Mouse (Mus musculus) forebrain, embryonic 16.5 days (tissue): ENCODE measurements around the gene Rassf6. TPM values are rescaled to one million over a fixed set of nuclear protein-coding genes. Genes with fewer than 3 reads are reported as not detected.

Experiments
- ATAC-seq: fragments of 200-750 bp; cut with Nextera tagmentation; 2 replicates; pipeline ENCODE4 v1.8.0; 2017; ENCODE audit warnings: mild to moderate bottlenecking, moderate library complexity
- H3K27ac ChIP-seq: fragments of 300-500 bp; sonication (generic); 2 replicates; pipeline ENCODE4 v1.5.1; 2014; ENCODE audit warnings: low read length, control low read depth
- H3K27me3 ChIP-seq: fragments of 300-500 bp; sonication (generic); replicated peaks from 2 replicates; pipeline ENCODE4 v1.6.1; 2014; ENCODE audit warnings: low read length; ENCODE audit not compliant: control insufficient read depth, insufficient read depth
- H3K36me3 ChIP-seq: fragments of 300-500 bp; sonication (generic); 2 replicates; pipeline ENCODE4 v1.6.1; 2014; ENCODE audit not compliant: control insufficient read depth, insufficient read depth
- H3K4me1 ChIP-seq: fragments of 300-500 bp; sonication (generic); replicated peaks from 2 replicates; pipeline ENCODE4 v1.6.1; 2014; ENCODE audit warnings: low read length; ENCODE audit not compliant: control insufficient read depth, insufficient read depth
- H3K4me2 ChIP-seq: fragments of 300-500 bp; sonication (generic); 2 replicates; pipeline ENCODE4 v1.6.1; 2014; ENCODE audit warnings: mild to moderate bottlenecking, low read length, control low read depth
- H3K4me3 ChIP-seq: fragments of 300-500 bp; sonication (generic); replicated peaks from 2 replicates; pipeline ENCODE4 v1.5.1; 2014; ENCODE audit warnings: mild to moderate bottlenecking, low read length, control low read depth
- H3K9ac ChIP-seq: fragments of 300-500 bp; sonication (generic); replicated peaks from 2 replicates; pipeline ENCODE4 v1.6.1; 2014; ENCODE audit warnings: low read depth, low read length, control low read depth
- H3K9me3 ChIP-seq: fragments of 300-500 bp; sonication (generic); 2 replicates; pipeline ENCODE4 v1.6.1; 2016; ENCODE audit warnings: low read length; ENCODE audit not compliant: control insufficient read depth
- WGBS: fragments of 180-500 bp; shearing (Covaris S2); extraction: QIAGEN DNeasy Blood & Tissue Kit; methylation state at CpG from one replicate; pipeline ENCODE4 v1.1.7; 2014; 5-methylcytosine and 5-hydroxymethylcytosine counted together
- polyA plus RNA-seq: library from polyadenylated mRNA; unstranded; fragments of >200 nt; fragmentation: Nextera tagmentation; extraction: Ambion mirVana; gene quantifications from 2 replicates; pipeline ENCODE4 v1.2.1, GENCODE M21; 2015

The Rassf6 gene
- 0.86 and 0.92 TPM in 2 replicates for polyA plus RNA-seq

GRCm38 (mm10) chr5:90640286-90641217 is at the start of gene Rassf6:
Gene Rassf6, minus strand, starts transcription at chr5:90640657.
- H3K36me3 ChIP-seq, result no peaks in the 10 kb centered on the region
- H3K9ac ChIP-seq, result peak within 1 kb of the TSS; percentile 39
- no peak within 1 kb of the TSS for H3K27ac ChIP-seq
- no peaks in the 10 kb centered on the region for H3K9me3 ChIP-seq
- peak within 1 kb of the TSS; percentile 35 for H3K4me3 ChIP-seq
- peak; percentile 68 for ATAC-seq
- H3K4me1 ChIP-seq, result peaks cover 7% of the 10 kb centered on the region
- 9% methylated on average over 26 of the region's 26 CpGs for WGBS
- H3K4me2 ChIP-seq, result peak within 1 kb of the TSS; percentile 61
- H3K27me3 ChIP-seq, result no peaks in the 10 kb centered on the region; the same call in 1 of the 2 replicates

- H3K36me3 ChIP-seq, result no peaks in the 10 kb centered on the region
- 88% methylated on average over 8 of the region's 8 CpGs for WGBS
- no peaks in the 10 kb centered on the region for H3K27me3 ChIP-seq
Measured at GRCm38 (mm10) chr5:90689426-90690128, 49.1 kb upstream of the Rassf6 start.

GRCm38 (mm10) chr5:90687913-90688312 is 47.5 kb upstream of the Rassf6 start:
- no peaks in the 10 kb centered on the region for H3K4me1 ChIP-seq
- H3K4me3 ChIP-seq, result no peak overlapping the region
- WGBS, result 94% methylated on average over 10 of the region's 10 CpGs
- no peaks in the 10 kb centered on the region for H3K27me3 ChIP-seq
- no peak overlapping the region for H3K4me2 ChIP-seq
- H3K9ac ChIP-seq, result no peak overlapping the region
- ATAC-seq, result no peak
- no peaks in the 10 kb centered on the region for H3K36me3 ChIP-seq
- no peaks in the 10 kb centered on the region for H3K9me3 ChIP-seq
- no peak overlapping the region for H3K27ac ChIP-seq

More at GRCm38 (mm10) chr5:90689426-90690128, 49.1 kb upstream of the Rassf6 start:
- Histone ChIP-seq H3K9me3 (no peaks in the 10 kb centered on the region), H3K27ac (no peak overlapping the region), H3K9ac (no peak overlapping the region), H3K4me1 (no peaks in the 10 kb centered on the region), H3K4me2 (no peak overlapping the region), H3K4me3 (no peak overlapping the region)
- no peak for ATAC-seq

GRCm38 (mm10) chr5:90684994-90685393 is 44.5 kb upstream of the Rassf6 start:
- Histone ChIP-seq H3K9me3 (no peaks in the 10 kb centered on the region), H3K27ac (no peak overlapping the region), H3K4me1 (no peaks in the 10 kb centered on the region), H3K4me3 (no peak overlapping the region), H3K4me2 (no peak overlapping the region), H3K27me3 (no peaks in the 10 kb centered on the region), H3K9ac (no peak overlapping the region), H3K36me3 (no peaks in the 10 kb centered on the region)
- no peak for ATAC-seq
- 36% methylated on average over 4 of the region's 4 CpGs for WGBS

- WGBS, result 77% methylated on average over 4 of the region's 4 CpGs
- no peak for ATAC-seq
- no peak overlapping the region for H3K9ac ChIP-seq
- H3K4me3 ChIP-seq, result no peak overlapping the region
- H3K36me3 ChIP-seq, result no peaks in the 10 kb centered on the region
- no peak overlapping the region for H3K4me2 ChIP-seq
- no peaks in the 10 kb centered on the region for H3K4me1 ChIP-seq
- no peak overlapping the region for H3K27ac ChIP-seq
- H3K9me3 ChIP-seq, result no peaks in the 10 kb centered on the region
- no peaks in the 10 kb centered on the region for H3K27me3 ChIP-seq
Measured at GRCm38 (mm10) chr5:90681842-90682241, 41.4 kb upstream of the Rassf6 start.

GRCm38 (mm10) chr5:90677560-90677959 is 37.1 kb upstream of the Rassf6 start:
- no peaks in the 10 kb centered on the region for H3K36me3 ChIP-seq
- ATAC-seq, result no peak
- 80% methylated on average over 2 of the region's 2 CpGs for WGBS

GRCm38 (mm10) chr5:90661852-90662251 is 21.4 kb upstream of the Rassf6 start:
- Histone ChIP-seq H3K9me3 (no peaks in the 10 kb centered on the region), H3K4me1 (no peaks in the 10 kb centered on the region), H3K27me3 (no peaks in the 10 kb centered on the region), H3K9ac (no peak overlapping the region), H3K36me3 (no peaks in the 10 kb centered on the region), H3K4me3 (no peak overlapping the region), H3K4me2 (no peak overlapping the region), H3K27ac (no peak overlapping the region)
- WGBS, result 67% methylated on average over 8 of the region's 8 CpGs
- ATAC-seq, result no peak

More at GRCm38 (mm10) chr5:90677560-90677959, 37.1 kb upstream of the Rassf6 start:
- no peak overlapping the region for H3K27ac ChIP-seq
- no peaks in the 10 kb centered on the region for H3K9me3 ChIP-seq
- H3K27me3 ChIP-seq, result no peaks in the 10 kb centered on the region
- H3K4me1 ChIP-seq, result no peaks in the 10 kb centered on the region
- H3K9ac ChIP-seq, result no peak overlapping the region
- no peak overlapping the region for H3K4me3 ChIP-seq
- H3K4me2 ChIP-seq, result no peak overlapping the region

- Histone ChIP-seq H3K9me3 (no peaks in the 10 kb centered on the region), H3K27me3 (no peaks in the 10 kb centered on the region), H3K9ac (no peak overlapping the region), H3K27ac (no peak overlapping the region), H3K4me1 (no peaks in the 10 kb centered on the region), H3K36me3 (no peaks in the 10 kb centered on the region), H3K4me3 (no peak overlapping the region), H3K4me2 (no peak overlapping the region)
- WGBS, result 28% methylated on average over 9 of the region's 9 CpGs
- peak; percentile 71 for ATAC-seq
Measured at GRCm38 (mm10) chr5:90661436-90661835, 21.0 kb upstream of the Rassf6 start.

GRCm38 (mm10) chr5:90660411-90660810 is 20.0 kb upstream of the Rassf6 start:
- Histone ChIP-seq H3K4me1 (no peaks in the 10 kb centered on the region), H3K4me2 (no peak overlapping the region), H3K36me3 (no peaks in the 10 kb centered on the region), H3K27me3 (no peaks in the 10 kb centered on the region), H3K27ac (no peak overlapping the region), H3K9me3 (no peaks in the 10 kb centered on the region), H3K9ac (no peak overlapping the region), H3K4me3 (no peak overlapping the region)
- WGBS, result 93% methylated on average over 5 of the region's 5 CpGs
- no peak for ATAC-seq
